ENCODE assay signal across 25 mouse cellular contexts in the genomic region with DNA sequence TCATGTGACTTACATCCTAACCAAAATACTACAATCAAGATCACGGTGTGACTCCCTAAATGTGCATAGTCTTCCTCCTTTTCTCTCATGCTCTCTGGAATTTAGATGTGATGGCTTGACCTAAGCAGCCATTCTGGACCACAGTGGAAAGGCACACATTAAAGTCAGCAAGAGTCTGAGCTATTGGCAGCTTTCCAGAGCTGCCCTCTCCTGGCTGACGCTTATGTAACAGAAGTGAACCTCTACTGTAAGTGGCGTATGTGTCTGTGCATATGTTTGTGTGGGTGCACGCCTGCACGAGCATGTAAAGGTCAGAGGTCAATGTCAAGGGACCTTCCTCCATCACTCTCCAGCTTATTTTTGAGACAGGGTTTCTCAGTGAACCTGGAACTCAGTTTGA. TPM values are rescaled to one million over a fixed set of nuclear protein-coding genes. Genes with fewer than 3 reads are reported as not detected.
DNase-seq lines count a peak whose midpoint lies in the region; ATAC-seq and TF ChIP-seq lines count a peak whose summit lies in the region.
"Had no signal": no experiment of that assay in that cellular context is flagged by ENCODE, and none has a peak within 500 bp of the region (broad histone marks: within the 10 kb centered on the region; RNA-seq: fewer than 3 reads in every experiment).

No protein-coding gene starts in this region.

- TF ChIP-seq CTCF in kidney, adult 2 months (conservative IDR thresholded peaks at IDR 0.05; ENCODE audit: insufficient read depth, insufficient read length, low read depth, low read length): no peak
- peak; percentile 22; the same call in 1 of the 2 replicates for TF ChIP-seq CTCF in lung, embryonic 14.5 days (IDR thresholded peaks at IDR 0.05; ENCODE audit: low read depth)

- no peak overlapping the region for H3K4me3 ChIP-seq in kidney, adult 2 months (ENCODE audit: insufficient read depth, low read depth, low read length)
- no peak overlapping the region for H3K4me3 ChIP-seq in kidney, embryonic 15.5 days (replicated peaks)
- no peak overlapping the region for H3K4me3 ChIP-seq in lung, embryonic 14.5 days (ENCODE audit: low read depth, low read length)
- H3K4me3 ChIP-seq in forebrain, embryonic 13.5 days: no peak overlapping the region
- H3K4me3 ChIP-seq: embryonic facial prominence, embryonic 15.5 days; erythroblast, embryonic 14.5 days; forebrain, embryonic 10.5 days; forebrain, embryonic 15.5 days; heart, embryonic 13.5 days; hindbrain, embryonic 12.5 days had no signal

- H3K36me3 ChIP-seq in kidney, adult 2 months (ENCODE audit: control insufficient read depth, insufficient read depth, low read length): no peaks in the 10 kb centered on the region
- H3K36me3 ChIP-seq in kidney, embryonic 15.5 days: no peaks in the 10 kb centered on the region
- no peaks in the 10 kb centered on the region for H3K36me3 ChIP-seq in lung, embryonic 14.5 days (ENCODE audit: insufficient read depth)
- no peaks in the 10 kb centered on the region for H3K36me3 ChIP-seq in forebrain, embryonic 13.5 days (ENCODE audit: poor library complexity, severe bottlenecking)
- H3K36me3 ChIP-seq: embryonic facial prominence, embryonic 15.5 days; forebrain, embryonic 10.5 days; forebrain, embryonic 15.5 days; heart, embryonic 13.5 days; hindbrain, embryonic 12.5 days had no signal

- no peaks in the 10 kb centered on the region for H3K4me1 ChIP-seq in kidney, adult 2 months (ENCODE audit: control insufficient read depth, insufficient read depth, low read length)
- no peaks in the 10 kb centered on the region for H3K4me1 ChIP-seq in kidney, embryonic 15.5 days
- no peaks in the 10 kb centered on the region for H3K4me1 ChIP-seq in lung, embryonic 14.5 days (ENCODE audit: insufficient read depth)
- H3K4me1 ChIP-seq in forebrain, embryonic 13.5 days: no peaks in the 10 kb centered on the region
- H3K4me1 ChIP-seq: embryonic facial prominence, embryonic 15.5 days; forebrain, embryonic 10.5 days; forebrain, embryonic 15.5 days; heart, embryonic 13.5 days; hindbrain, embryonic 12.5 days had no signal

- H3K9me3 ChIP-seq in kidney, embryonic 15.5 days (replicated peaks): no peaks in the 10 kb centered on the region
- H3K9me3 ChIP-seq in lung, embryonic 14.5 days (ENCODE audit: low read depth, low read length): no peaks in the 10 kb centered on the region
- no peaks in the 10 kb centered on the region for H3K9me3 ChIP-seq in forebrain, embryonic 13.5 days (replicated peaks)
- H3K9me3 ChIP-seq: embryonic facial prominence, embryonic 15.5 days; forebrain, embryonic 10.5 days; forebrain, embryonic 15.5 days; heart, embryonic 13.5 days; hindbrain, embryonic 12.5 days had no signal

- no peak overlapping the region for H3K4me2 ChIP-seq in kidney, embryonic 15.5 days
- H3K4me2 ChIP-seq in lung, embryonic 14.5 days: no peak overlapping the region
- no peak overlapping the region for H3K4me2 ChIP-seq in forebrain, embryonic 13.5 days
- H3K4me2 ChIP-seq: embryonic facial prominence, embryonic 15.5 days; forebrain, embryonic 15.5 days; heart, embryonic 13.5 days; hindbrain, embryonic 12.5 days had no signal

- WGBS in kidney, adult 2 months: 65% methylated on average over 5 of the region's 5 CpGs
- 81% methylated on average over 5 of the region's 5 CpGs for WGBS in kidney, embryonic 15.5 days
- 53% methylated on average over 5 of the region's 5 CpGs for WGBS in lung, embryonic 14.5 days
- WGBS in forebrain, embryonic 13.5 days: 78% methylated on average over 5 of the region's 5 CpGs

- H3K27ac ChIP-seq in kidney, adult 2 months (ENCODE audit: insufficient read depth, low read depth, low read length): no peak overlapping the region
- H3K27ac ChIP-seq in kidney, embryonic 15.5 days: no peak overlapping the region
- no peak overlapping the region for H3K27ac ChIP-seq in lung, embryonic 14.5 days (ENCODE audit: low read depth)
- H3K27ac ChIP-seq in forebrain, embryonic 13.5 days: no peak overlapping the region
- H3K27ac ChIP-seq: embryonic facial prominence, embryonic 15.5 days; forebrain, embryonic 10.5 days; forebrain, embryonic 15.5 days; heart, embryonic 13.5 days; hindbrain, embryonic 12.5 days had no signal

- DNase-seq in cerebellum, postnatal 10 days: peak; percentile 12 to 16
- no peak for DNase-seq in cerebellum, adult 11-12 months
- DNase-seq in kidney, adult 2 months: peak; percentile 7
- DNase-seq in lung, embryonic 14.5 days: peak; percentile 71
- no peak for DNase-seq in lung, postnatal 10 days
- DNase-seq in 3T3-L1 (ENCODE audit: low read depth, low spot score): peak; percentile 2
- DNase-seq: adrenal gland, postnatal 10 days; cerebellum, adult 11 months; cerebellum, adult 9-10 months; cerebellum, postnatal 36 days; gastrocnemius, postnatal 36 days; heart, adult 11 months; heart, postnatal 36 days had no signal

- no peaks in the 10 kb centered on the region for H3K27me3 ChIP-seq in kidney, adult 2 months (replicated peaks; ENCODE audit: control insufficient read depth, insufficient read depth, low read length)
- no peaks in the 10 kb centered on the region for H3K27me3 ChIP-seq in kidney, embryonic 15.5 days
- no peaks in the 10 kb centered on the region for H3K27me3 ChIP-seq in lung, embryonic 14.5 days (ENCODE audit: insufficient read depth, low read length)
- no peaks in the 10 kb centered on the region for H3K27me3 ChIP-seq in forebrain, embryonic 13.5 days
- H3K27me3 ChIP-seq: CH12.LX; embryonic facial prominence, embryonic 15.5 days; forebrain, embryonic 15.5 days; heart, embryonic 13.5 days; hindbrain, embryonic 12.5 days had no signal

- no peak for ATAC-seq in kidney, embryonic 15.5 days (replicated peaks; ENCODE audit: low FRiP score)
- no peak for ATAC-seq in lung, embryonic 14.5 days (ENCODE audit: insufficient read depth)
- ATAC-seq in forebrain, embryonic 13.5 days: no peak
- ATAC-seq: forebrain, embryonic 15.5 days; hindbrain, embryonic 16.5 days had no signal

- no peak for TF ChIP-seq POLR2A in kidney, adult 2 months (IDR thresholded peaks at IDR 0.05; ENCODE audit: low read depth, low read length)

- H3K9ac ChIP-seq in kidney, embryonic 15.5 days: no peak overlapping the region
- H3K9ac ChIP-seq in lung, embryonic 14.5 days: no peak overlapping the region
- H3K9ac ChIP-seq in forebrain, embryonic 13.5 days: no peak overlapping the region
- H3K9ac ChIP-seq: embryonic facial prominence, embryonic 15.5 days; forebrain, embryonic 15.5 days; heart, embryonic 13.5 days; hindbrain, embryonic 12.5 days had no signal

RNA-seq across cellular contexts. Expression of gene Gm10577, which starts 14.6 kb away (rescaled TPM):
- polyA plus RNA-seq in kidney, adult 2 months (2012; rRNA removed): not detected in 2 replicates
- not detected in 2 replicates for polyA plus RNA-seq in kidney, embryonic 15.5 days (2015; fragmentation: Nextera tagmentation; extraction: Ambion mirVana)
- not detected in 2 replicates for polyA plus RNA-seq in lung, embryonic 14.5 days (2014; fragmentation: Nextera tagmentation; extraction: Ambion mirVana)
- polyA plus RNA-seq in forebrain, embryonic 13.5 days (2015; fragmentation: Nextera tagmentation; extraction: Ambion mirVana): not detected in 2 replicates
- polyA plus RNA-seq: brain, embryonic 14.5 days; embryonic facial prominence, embryonic 15.5 days; erythroblast, embryonic 14.5 days; forebrain, embryonic 10.5 days; forebrain, embryonic 15.5 days; heart, embryonic 13.5 days; heart, postnatal 0 days; hindbrain, embryonic 12.5 days; hindbrain, embryonic 16.5 days had no signal

RNA-seq across cellular contexts. Expression of gene Raver2, which starts 33.7 kb away (rescaled TPM):
- polyA plus RNA-seq in kidney, adult 2 months (2012; rRNA removed): 2.2 and 2.3 TPM in 2 replicates
- 12.0 and 12.1 TPM in 2 replicates for polyA plus RNA-seq in kidney, embryonic 15.5 days (2015; fragmentation: Nextera tagmentation; extraction: Ambion mirVana)
- polyA plus RNA-seq in lung, embryonic 14.5 days (2014; fragmentation: Nextera tagmentation; extraction: Ambion mirVana): 11.3 and 12.5 TPM in 2 replicates
- polyA plus RNA-seq in forebrain, embryonic 13.5 days (2015; fragmentation: Nextera tagmentation; extraction: Ambion mirVana): 5.4 and 5.8 TPM in 2 replicates
- polyA plus RNA-seq: erythroblast, embryonic 14.5 days had no signal

Comparison
In these comparisons a context has a peak if more than half of its experiments do, and no peak if none do; other contexts are left out.
1. DNase-seq: peak in cerebellum, postnatal 10 days (2 of 2), kidney, adult 2 months (single experiment), lung, embryonic 14.5 days (single experiment) and 3T3-L1 (single experiment); none in cerebellum, adult 11-12 months (single experiment) and lung, postnatal 10 days (single experiment).